Mouse (Mus musculus): ENCODE data around the gene Tmc5.

Gene Tmc5

DNA sequence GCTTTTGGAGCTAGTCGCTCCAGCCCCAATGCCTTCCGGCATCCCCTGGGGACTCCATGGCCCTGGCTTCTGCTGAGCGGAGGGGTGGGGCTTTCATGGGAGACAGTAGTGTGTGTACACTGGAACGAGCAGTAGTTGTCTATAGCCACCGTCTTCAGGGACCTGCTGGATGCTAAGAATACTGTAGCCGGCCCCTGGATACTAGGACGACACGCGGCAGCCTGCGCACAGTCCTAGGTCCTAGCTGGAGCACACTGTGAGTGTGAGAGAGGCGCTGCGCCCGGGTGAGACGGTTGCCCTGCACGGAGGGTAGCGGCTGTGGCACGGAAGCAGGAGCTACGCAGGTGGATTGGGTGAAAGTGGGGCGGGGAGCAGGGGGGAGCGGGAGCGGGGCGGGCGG lies at the start of gene Tmc5:
Gene Tmc5, plus strand, starts transcription at position 97 of the 400 bp plus-strand sequence.
- DNase-seq (ENCODE audit: low spot score) = no peak

DNA sequence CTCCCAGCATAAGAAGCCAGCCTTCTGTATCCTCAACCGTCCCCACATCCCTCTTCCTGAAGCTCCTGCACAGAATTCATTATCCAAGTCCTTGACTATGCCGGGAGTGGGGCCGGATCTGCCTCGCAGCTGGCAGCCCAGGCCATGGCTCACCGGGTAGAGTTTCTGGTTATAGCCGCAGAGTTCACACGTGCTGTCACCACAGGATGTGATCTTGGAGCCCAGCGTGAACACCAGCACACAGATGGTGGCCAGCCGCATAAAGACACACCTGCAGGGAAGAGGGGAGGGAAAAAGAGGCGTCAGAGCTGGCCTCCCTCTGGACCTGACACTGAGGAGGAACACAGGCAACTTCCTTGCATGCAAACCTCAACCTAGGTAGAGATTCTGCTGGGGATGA lies 49.6 kb upstream of the Tmc5 start:
- DNase-seq (ENCODE audit: low spot score) = no peak

DNA sequence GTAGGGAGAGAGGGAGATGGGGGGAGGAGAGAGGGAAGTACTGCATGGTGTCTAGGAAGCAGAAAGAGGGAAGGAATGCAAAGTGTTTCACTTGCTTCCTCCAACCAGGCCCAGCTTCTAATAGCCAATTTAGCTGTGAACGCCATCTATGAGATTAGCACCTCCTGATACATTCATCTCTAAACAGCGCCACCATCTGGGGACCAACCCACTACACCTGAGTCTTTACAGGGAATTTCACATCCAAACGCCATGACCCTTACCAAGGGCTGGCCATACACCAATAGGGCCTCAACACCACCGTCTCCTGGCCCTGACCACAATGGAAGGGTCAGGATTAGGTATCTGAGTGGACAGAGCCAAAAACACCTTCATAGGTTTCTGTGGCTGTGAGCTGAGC lies 43.2 kb upstream of the Tmc5 start:
- DNase-seq (ENCODE audit: low spot score) = no peak

DNA sequence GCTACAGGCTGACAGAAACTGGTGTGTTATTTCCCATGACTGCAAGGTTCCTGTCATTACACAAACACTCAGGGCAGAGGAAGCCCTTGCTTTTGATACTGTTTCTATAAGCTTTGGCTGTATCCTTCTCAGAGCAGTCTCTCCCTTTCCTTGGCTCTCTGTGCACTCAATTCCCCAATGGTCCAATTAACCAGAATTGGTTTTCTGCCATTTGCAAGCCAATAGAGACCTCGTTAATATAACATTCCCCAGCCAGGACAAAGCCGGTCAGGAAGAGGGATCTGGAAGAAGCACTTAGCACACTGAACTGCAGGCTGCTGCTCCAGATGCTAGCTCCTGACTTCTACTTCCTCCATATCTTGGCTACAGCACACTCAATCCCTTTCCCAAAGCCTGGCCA lies 42.8 kb upstream of the Tmc5 start:
- DNase-seq (ENCODE audit: low spot score) = no peak

DNA sequence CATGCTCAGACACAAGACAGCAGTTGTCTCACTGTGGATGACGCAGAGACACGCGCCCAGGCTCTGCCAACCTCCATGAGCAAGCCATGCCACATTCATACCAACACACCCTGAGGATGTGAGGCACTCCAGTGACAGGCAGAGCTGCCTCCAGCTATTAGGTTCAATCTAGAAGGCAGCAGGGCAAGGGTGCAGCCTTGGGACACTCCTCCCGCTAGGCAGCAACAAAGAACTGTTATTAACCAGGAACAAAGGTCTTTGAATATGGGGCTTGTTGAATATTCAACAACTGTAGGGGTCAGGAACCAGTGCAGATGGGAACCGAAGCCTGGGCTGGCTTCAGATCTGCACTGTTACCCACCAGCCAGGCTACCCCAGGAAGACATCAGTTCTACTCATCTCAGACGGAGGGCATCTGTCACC lies 28.0 kb upstream of the Tmc5 start:
- DNase-seq (ENCODE audit: low spot score) = no peak

DNA sequence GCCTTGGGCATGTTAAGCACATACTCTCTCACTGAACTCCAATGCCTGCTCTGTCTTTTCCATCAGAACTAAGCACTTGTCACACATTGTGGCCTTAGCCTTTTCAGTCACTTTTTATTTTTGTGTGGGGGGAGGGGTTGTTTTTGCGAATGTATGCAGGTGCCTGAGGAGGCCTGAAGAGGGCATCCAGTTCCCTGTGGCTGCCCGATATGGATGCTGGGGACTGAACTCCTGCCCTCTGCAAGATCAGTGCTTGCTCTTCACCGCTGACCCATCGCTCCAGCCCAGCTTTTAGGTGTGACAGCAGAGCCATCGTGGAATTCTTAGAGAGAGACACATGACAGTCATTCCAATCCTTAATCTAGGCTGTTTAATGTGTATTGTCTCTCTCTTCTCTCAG lies 25.7 kb upstream of the Tmc5 start:
- no peak for DNase-seq (ENCODE audit: low spot score)

DNA sequence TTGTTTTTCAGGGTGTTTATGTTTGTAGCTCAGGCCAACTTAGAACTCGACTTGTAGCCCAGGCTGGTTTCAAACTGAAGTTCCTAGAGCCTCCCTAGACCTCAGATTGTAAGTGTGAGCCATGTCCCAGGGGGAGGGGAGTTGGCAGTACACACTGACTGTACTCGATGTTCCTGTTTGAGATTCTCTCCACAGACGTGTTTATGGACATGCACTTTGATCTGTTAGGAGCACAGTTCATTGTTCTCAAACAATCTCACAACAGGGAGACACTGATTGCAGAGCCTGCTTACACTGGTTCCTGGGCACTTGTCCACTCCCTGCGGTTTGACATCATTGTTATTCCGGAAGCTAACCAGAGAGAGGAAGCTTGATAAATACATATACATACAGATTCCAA lies 25.1 kb upstream of the Tmc5 start:
- DNase-seq (ENCODE audit: low spot score) = peak; percentile 46

DNA sequence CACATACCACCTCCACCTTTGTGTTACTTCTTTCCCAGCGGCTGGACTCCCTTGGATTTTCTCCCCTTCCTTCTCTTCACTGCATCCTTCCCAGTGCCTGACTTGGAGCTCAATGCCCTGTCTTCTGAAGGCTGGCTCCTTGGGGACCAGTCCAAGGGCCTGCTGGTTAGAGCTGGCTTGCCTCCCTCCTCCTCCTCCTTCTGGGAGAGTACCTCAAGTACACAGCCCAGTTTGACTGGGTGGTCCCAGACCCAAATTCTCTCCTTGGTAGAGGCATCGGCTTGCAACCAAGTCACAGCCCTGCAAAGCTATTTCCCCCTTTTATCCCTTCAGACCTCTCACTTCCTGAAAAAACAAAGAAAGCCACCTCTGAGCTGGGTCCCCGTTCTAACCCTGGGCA lies 18.8 kb upstream of the Tmc5 start:
- DNase-seq (ENCODE audit: low spot score) = no peak

DNA sequence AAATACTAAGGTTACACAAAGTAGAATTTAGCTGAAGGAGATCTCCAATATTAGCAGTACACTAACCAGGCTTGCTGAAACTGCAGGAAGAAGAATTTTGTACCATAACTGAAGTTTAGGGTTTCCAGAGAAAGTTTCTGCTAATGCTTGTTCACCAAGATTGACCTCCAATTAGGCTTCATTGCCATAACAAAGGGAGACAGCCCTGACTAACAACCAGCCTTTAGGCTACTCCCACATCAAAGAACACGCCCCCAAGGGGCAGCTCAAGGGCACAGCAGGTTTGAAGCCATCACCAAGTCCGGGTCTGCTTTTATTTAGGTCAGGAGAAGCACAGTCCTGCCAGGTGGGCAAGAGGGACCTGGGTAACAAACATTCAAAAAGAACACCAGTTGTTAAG lies 17.2 kb upstream of the Tmc5 start:
- no peak for DNase-seq (ENCODE audit: low spot score)

DNA sequence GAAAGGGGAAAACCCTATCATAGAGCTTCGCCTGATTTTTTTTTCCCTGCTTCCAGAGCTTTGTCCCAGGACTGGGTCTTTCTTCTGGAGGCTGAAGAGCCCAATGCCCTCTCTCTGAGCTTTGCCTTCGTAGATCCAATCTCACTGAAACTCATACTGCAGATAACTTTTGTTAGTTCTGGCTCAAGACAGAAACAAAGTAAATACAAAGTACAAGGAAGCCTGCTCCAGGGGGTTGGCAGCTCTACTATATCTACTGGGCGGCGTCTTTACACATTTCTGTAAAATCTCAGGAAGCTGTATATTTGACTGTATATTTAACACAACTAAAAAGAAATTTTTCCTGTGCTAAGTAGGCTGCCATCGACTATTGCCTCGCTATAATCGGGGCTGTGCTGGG lies 13.3 kb upstream of the Tmc5 start:
- DNase-seq (ENCODE audit: low spot score) = no peak

DNA sequence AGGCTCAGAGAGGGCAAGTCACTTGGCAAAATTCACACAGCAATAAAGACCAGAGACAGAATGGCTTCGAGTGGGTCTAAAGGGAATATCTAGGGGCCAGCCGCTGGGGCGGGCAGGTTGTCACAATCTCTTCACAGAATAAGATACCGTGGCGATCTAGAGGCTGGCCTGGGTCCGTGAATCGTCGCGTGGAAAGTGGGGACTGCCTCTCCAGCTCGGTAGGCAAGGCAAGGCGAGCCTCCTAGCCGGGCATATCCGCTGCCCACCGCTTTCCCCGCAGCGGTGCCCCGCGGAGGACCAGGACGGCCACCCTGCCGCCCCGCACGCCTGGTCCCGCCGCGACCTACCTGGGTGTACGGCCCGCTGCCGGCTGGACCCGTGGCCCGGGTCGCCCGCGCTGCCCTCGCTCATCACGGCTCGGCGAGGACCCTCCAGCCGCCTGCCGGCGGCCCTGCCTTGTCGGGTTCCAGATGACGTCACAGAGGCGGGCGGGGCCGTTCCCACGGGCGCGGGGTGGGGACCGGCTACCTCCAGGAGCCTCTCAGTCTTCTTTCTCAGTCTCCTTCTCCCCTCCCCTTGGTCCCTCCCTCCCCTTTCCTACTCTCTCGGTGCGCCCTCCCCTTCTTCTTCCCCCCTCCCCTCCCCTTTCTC lies 12.7 kb upstream of the Tmc5 start, which contains the start of gene Tmc7:
Gene Tmc7, minus strand, starts transcription at position 480 of the 651 bp plus-strand sequence.
- DNase-seq (ENCODE audit: low spot score) = peak; percentile 84

DNA sequence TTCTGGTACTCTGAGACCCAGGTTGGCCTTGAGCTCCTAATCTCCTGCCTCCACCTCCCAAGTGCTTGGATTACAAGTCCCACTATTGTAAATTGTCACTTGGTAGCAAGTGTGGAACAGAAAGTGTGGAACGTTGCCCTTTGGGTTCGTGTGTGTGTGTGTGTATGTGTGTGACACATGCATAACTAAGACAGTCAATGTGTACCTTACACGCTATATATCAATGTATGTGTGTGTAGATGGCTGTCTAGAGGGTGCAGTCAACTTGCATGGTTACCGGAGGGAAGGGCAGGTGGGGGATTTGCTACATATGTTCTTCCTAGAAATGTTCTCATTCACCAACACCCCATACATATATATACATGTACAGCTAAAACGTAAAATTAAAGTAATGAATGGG lies 12.2 kb upstream of the Tmc5 start:
- DNase-seq (ENCODE audit: low spot score) = no peak

DNA sequence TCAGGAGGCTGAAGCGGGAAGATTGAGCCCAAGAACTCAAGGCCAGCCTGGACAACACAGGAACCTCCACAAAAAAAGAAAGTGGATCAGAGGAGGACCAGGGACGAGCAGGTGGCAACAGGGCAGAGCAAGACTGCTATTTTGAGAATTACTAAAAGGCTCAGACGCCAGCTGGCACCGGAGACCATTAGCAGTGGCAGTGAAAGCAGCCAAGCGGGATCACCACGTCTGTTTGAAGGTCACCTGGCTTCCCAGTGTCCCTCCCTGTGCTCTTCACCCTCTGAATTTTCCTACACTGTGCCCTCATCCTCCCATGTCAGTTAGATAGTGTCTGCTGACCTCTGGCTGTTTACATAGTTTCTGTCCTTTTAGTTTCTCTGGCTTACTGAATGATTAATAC lies 11.2 kb upstream of the Tmc5 start:
- DNase-seq (ENCODE audit: low spot score) = peak; percentile 61

DNA sequence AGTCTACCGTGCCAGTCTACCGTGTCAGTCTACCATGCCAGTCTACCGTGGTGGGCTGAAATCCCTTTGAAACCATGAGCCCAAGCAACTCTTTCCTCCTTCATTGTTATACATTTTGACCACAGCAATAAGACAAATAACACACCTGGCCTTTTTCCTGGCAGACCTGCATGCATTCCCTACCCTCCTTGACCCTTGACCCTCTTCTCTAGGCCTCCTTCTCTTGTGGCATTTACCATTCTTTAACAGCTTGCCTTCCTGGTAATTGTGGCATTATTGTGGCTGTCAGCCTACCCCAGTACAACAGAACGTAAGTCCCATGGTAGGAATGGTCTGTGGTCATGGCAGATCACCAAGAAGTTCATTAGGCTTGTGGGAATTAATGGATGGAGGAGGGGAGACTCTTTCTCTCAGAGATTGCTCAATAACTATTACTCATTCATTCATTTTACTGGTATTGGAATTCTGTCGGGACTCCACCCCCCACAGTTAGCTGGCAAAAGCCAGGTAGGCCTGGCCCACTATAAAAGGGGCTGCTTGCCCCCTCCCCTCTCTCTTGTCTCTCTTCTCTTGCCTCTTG lies 6.3 kb upstream of the Tmc5 start:
- no peak for DNase-seq (ENCODE audit: low spot score)

DNA sequence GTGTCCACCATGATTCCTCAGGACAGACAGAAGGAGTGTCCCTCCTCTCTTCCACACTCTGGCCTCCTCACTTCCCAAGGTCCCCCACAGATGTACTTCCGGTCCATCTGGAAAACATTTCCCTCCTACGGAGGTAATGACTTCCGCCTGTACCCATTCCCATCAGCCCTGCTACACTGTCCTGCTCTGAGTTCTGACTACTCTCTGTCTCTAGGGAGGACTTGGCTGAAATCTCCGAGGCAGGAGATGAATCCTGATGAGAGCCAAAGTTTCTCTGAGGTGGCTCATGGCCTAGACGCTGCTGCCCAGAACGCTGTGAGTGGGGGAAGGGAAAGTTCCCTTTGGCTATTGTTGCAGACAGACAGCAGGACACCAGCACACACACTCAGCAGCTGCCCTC lies 5.0 kb upstream of the Tmc5 start:
- DNase-seq (ENCODE audit: low spot score) = no peak

DNA sequence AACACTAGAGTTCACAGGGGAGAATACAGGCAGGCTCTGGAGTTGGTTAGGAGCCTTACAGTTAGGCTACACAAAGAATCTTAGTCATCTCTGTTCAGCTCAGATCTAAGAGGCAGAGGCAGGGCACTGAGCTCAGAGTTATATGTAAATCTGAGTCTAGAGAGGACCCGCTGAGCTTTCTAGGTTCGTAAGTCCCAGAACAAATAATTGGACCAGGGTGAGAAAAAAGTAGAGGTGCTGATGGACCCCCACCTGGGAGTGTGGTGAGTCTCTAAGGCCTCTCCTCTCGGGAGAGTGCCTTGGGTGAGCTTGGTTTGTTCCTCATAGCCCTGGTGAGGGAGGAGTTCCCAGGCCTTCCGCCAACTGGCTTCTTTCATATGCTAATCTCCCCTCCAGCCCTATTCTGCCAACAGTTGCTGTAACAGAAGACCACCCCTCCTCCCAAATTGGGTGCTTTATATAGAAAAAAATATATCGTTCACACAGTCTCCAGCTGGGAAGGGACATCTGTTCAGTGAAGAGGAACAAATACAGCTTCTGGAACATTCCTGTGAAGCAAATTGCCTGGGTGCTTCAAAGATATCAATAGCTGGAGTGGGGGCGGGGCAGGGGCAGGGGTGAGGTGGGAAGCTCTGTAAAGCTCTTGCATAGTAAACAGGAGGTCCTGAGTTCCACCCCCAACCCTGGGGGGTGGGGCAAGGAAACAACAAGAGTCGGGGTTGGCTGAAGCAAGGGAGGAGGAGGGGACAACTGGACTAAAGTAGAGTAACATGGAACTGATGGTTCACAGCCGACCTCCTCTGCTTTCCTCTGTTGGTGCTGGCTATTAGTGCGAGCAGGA lies 3.3 kb upstream of the Tmc5 start:
- peak; percentile 70 for DNase-seq (ENCODE audit: low spot score)

DNA sequence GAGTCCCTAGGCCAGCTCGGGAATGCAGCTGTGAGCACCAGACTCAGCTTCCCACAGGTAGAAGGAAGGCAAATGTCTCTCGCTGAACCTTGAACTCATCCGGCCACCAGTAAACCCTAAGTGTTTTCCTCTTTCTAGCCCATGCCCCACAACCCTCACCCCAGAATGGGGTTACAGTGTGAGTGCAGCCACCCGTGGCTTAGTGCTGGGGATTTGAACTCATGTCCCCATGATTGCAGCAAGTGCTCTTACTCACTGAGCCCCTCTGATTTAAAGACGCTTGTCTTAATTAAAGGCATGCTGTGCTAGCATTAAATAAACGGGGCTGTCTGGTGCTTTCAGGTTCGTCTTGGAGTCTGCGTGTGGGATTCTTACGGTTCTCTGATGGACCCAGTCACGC lies 2.5 kb upstream of the Tmc5 start:
- no peak for DNase-seq (ENCODE audit: low spot score)

DNA sequence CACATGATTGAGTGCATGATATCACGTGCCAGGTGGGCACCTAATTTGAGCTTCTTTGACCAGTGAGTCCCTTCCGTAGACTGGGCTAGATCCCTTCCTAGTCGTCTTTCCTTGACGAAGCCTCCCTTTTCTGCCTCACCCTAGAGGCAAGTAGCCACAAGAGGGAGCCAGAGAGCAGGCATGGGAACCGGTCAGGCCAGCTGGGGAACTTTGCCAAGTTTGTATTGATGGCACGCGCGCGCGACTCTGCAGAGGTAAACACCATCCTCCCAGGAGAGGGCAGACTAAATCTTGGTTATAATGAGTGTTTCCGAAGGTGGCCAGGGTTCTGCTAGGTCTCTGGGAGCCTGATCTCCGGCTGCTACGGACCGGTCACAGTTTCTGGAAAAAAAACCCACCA lies 1.9 kb upstream of the Tmc5 start:
- peak; percentile 86 for DNase-seq (ENCODE audit: low spot score)

DNA sequence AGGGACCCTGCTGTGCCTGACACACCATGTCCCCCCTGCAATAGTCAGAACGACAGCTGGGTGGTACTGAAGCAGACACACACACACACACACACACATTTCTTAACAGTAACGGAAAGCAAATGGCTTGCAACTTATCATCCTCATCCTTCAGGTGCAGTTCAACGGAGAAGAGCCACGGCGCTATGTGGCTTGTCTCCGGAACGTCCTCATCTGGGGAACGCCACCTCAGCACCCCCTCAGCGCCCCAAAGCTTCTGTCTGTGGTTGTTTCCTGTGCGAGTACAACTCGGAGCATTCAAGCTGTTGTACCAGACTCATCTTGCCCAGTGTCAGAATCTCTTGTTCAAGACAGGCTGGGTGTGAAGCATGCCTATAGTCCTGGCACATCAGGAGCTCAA lies 826 bp upstream of the Tmc5 start:
- no peak for DNase-seq (ENCODE audit: low spot score)

DNA sequence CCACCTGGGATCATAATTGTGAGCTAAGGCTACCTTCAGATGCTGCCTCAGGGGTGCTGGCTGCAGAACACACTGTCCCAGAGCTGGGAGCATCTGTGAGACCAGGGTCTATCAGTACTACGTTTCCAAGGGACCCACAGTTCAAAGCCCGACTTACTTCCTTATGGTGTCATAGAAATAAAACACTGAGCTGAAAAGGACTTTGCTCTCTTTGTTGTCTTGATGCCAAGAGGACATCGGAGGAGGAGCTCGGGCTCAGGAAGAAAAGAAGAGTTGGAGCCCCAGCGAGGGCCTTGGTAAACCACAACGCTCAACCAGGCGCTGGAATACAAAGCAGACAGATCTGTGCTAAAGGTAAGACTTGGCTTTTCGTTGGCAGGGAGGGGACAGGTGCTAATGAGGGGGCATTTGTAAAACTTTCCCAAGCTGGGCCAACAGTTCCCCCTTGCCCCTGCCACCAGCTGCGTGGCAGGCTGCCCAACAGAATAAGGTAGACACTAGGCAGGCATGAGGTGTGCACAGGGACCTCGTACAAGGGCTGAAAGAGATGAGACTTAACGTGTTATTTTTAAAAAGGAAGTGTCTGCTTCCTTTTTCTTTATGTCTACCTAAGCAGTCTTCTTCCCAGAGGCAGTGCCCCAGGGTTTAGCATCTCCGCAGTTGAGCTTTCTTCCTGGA lies 3.0 kb downstream of the Tmc5 start:
- DNase-seq (ENCODE audit: low spot score) = no peak

DNA sequence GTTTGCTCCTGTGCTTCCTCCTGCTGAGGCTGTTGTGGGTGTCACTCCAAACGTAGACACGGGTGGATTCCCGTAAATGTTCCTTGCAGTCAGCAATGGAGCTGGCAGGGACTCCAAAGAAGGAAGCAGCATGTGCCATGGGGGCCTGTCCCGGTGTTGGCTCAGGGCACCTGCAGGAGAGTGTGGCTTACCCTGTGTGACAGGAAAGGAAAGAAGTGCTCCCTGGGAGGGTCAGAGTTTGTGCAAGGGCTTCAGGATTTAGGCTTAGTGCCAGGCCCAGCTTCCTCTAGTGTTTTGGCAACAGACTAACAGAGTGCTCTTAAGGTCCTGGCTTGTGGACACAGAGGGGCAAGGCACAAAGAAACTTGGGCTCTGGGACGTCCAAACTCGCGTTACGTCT lies 7.7 kb downstream of the Tmc5 start:
- DNase-seq (ENCODE audit: low spot score) = no peak

DNA sequence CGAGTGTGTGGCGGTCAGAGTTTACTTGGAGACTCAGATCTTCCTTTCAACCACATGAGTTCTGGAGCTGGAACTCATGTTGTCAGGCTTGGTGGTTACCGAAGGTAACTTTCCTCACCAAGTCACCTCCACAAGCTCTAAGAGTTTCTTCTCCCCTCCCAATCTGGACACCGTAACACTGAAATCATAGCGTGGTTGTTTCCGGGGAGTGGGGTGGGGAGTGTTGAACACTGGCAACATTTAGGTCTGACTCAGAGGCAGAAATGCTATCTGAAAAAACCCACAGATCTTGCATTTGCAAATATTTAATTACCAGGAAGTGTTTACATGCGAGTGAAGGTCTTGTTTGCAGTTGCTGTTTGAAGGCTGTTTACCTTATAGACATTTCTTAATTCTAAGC lies 12.7 kb downstream of the Tmc5 start:
- DNase-seq (ENCODE audit: low spot score) = no peak

DNA sequence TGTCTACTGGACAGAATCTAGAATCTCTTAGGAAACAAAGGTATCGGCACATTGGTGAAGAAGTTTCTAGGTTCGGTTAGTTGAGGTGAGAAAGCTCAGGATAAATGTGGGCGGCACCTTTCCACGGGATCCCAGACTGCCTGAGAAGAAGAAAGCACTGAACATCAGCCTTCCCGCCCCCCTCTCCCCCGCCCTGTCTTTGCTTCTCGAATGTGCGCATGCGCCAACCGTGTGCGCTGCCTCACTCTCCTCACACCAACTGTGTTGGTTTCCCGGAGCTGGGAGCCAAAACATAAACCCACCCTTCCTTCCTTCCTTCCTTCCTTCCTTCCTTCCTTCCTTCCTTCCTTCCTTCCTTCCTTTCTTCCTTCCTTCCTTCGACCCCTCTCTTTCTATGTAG lies 13.6 kb downstream of the Tmc5 start:
- DNase-seq (ENCODE audit: low spot score) = no peak

Measured in testis, postnatal 14 days (tissue).